Mouse (Mus musculus): ENCODE data around the gene Nek2. TPM values are rescaled to one million over a fixed set of nuclear protein-coding genes. Genes with fewer than 3 reads are reported as not detected.
A peak's percentile ranks its signal among the peaks of the same experiment; 100 is the strongest.

The Nek2 gene
- total RNA-seq, 1 experiment from 2014 or later: 25.0 TPM

DNA sequence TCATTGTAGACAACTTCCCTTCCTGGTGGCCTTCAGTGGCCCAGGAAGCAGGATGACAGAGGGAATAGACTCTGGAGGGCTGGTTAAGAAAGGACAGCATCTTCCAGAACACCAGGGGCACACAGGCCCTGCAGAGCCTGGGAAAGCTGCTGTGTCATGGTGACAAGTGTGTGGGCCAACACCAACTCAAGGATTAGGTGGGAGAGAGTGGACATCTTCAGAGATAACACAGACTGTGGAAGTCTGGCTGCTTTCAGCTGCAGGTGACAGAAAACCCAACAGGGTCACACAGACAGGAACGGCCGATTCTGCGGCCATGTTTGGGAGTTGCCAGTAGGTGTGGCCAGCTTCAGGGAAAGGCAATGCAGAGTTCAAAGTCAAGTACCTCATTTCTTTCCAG, 59.0 kb downstream of the Nek2 start:
- no peak for ATAC-seq (replicated peaks in 1 of 2; ENCODE audit: insufficient read depth in 1 of 2, low FRiP score in 2 of 2, low TSS enrichment in 1 of 2, low read depth in 1 of 2, poor library complexity in 2 of 2, severe bottlenecking in 2 of 2)

DNA sequence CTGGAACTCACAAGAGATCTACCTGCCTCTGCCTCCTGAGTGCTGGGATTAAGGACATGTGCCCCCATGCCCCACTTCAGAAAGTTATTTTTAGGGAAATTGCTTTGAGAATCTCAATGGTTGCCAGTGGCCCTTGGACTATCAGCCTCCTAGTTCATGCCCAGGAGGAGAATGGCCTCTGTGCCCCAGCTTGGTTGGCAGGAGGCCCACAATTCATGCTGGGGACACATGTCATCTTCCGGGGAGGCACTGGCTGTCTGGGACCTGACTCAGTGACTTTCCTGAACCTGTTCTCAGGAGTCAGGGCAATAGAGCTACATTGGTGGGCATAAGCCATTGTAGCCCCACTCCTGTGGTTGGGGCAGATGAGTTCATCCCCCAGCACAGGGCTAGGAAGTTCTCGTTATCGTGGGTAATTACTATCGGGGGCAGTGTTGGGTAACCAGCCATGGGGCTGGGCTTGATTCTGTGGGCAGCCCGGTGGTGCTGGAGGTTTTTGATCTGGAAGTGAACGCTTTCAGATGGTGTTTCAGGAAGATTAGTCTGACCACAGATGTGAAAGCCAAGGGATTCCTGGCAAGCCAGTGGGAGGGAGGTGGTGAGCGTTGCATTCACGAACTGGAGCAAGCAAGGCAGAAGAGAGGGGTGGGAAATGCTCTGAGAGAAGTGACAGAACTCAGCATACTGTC, 59.8 kb downstream of the Nek2 start:
- peak; percentile 35 to 67; a peak in 2 of 4 replicates for ATAC-seq (replicated peaks in 1 of 2; ENCODE audit: insufficient read depth in 1 of 2, low FRiP score in 2 of 2, low TSS enrichment in 1 of 2, low read depth in 1 of 2, poor library complexity in 2 of 2, severe bottlenecking in 2 of 2)

DNA sequence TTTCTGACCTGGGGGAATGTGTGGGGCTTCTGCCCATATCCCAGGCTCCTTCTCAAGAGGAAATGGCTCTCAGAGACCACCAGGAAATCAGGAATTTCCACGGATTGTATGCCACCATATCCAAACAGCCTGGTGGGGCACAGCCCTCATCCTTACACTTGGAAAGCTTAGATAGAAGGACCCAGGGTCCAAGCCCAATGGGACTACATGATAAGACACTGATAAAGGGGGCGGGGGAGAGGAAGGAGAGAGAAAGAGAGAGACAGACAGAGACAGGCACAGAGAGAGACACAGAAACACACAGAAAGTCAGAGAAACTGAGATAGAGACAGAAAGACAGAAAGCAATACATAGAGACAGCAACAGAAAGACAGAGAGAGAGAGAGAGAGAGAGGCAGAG, 60.4 kb downstream of the Nek2 start:
- no peak for ATAC-seq (replicated peaks in 1 of 2; ENCODE audit: insufficient read depth in 1 of 2, low FRiP score in 2 of 2, low TSS enrichment in 1 of 2, low read depth in 1 of 2, poor library complexity in 2 of 2, severe bottlenecking in 2 of 2)

Other genes with a start within 250 kb of the Nek2 start
- gene Dtl, start 245.9 kb upstream of the Nek2 start, total RNA-seq (2017): 81.7 and 96.1 TPM in 2 replicates
- 63.7 and 76.4 TPM in 2 replicates for gene Ints7, start 245.8 kb upstream of the Nek2 start, total RNA-seq (2017)
- gene Lpgat1, start 103.6 kb upstream of the Nek2 start, total RNA-seq (2017): 24.0 and 34.2 TPM in 2 replicates
- 5.7 and 6.5 TPM in 2 replicates for gene Slc30a1, start 85.3 kb downstream of the Nek2 start, total RNA-seq (2017)
- not detected in 2 replicates for gene Rd3, start 155.9 kb downstream of the Nek2 start, total RNA-seq (2017)

Data from hematopoietic stem cell, adult 5-6 weeks (primary cell).